Mouse (Mus musculus) intestine, embryonic 14.5 days (tissue): ENCODE data around the gene Mindy2. TPM values are rescaled to one million over a fixed set of nuclear protein-coding genes. Genes with fewer than 3 reads are reported as not detected.
"Not testable (repeated sequence)": the region's sequence is repeated elsewhere in the genome, so short reads cannot be mapped to it uniquely, and the experiment has no call there.

ENCODE experiments used
- ATAC-seq: fragments of 200-750 bp; cut with Nextera tagmentation; replicated peaks from 2 replicates; pipeline ENCODE4 v1.8.0; 2017; ENCODE audit warnings: low read depth, moderate number of reproducible peaks, moderate TSS enrichment, moderate library complexity; ENCODE audit not compliant: low FRiP score, low TSS enrichment
- DNase-seq: peaks from one replicate; pipeline ENCODE4 v3.0.0-alpha.2; 2018; ENCODE audit warnings: low spot score
- H3K27ac ChIP-seq: fragments of 300-500 bp; sonication (generic); 2 replicates; pipeline ENCODE4 v1.5.1; 2014; ENCODE audit warnings: low read depth, mild to moderate bottlenecking, control low read depth
- H3K27me3 ChIP-seq: fragments of 300-500 bp; sonication (generic); replicated peaks from 2 replicates; pipeline ENCODE4 v1.6.1; 2014; ENCODE audit warnings: low read length, control low read depth; ENCODE audit not compliant: control insufficient read depth, insufficient read depth
- H3K36me3 ChIP-seq: fragments of 300-500 bp; sonication (generic); 2 replicates; pipeline ENCODE4 v1.6.1; 2014; ENCODE audit warnings: low read length, control low read depth; ENCODE audit not compliant: control insufficient read depth, insufficient read depth
- H3K4me1 ChIP-seq: fragments of 300-500 bp; sonication (generic); replicated peaks from 2 replicates; pipeline ENCODE4 v1.6.1; 2014; ENCODE audit warnings: low read length, control low read depth, mixed read lengths; ENCODE audit not compliant: control insufficient read depth, insufficient read depth
- H3K4me2 ChIP-seq: fragments of 300-500 bp; sonication (generic); 2 replicates; pipeline ENCODE4 v1.6.1; 2014; ENCODE audit warnings: low read length
- H3K4me3 ChIP-seq: fragments of 300-500 bp; sonication (generic); 2 replicates; pipeline ENCODE4 v1.5.1; 2014; ENCODE audit warnings: low read depth, low read length, control low read depth, mixed read lengths
- H3K9ac ChIP-seq: fragments of 300-500 bp; sonication (generic); 2 replicates; pipeline ENCODE4 v1.6.1; 2014; ENCODE audit warnings: mild to moderate bottlenecking, low read length
- H3K9me3 ChIP-seq: fragments of 300-500 bp; sonication (generic); 2 replicates; pipeline ENCODE4 v1.6.1; 2016; ENCODE audit warnings: low read length, control low read depth; ENCODE audit not compliant: control insufficient read depth
- WGBS: fragments of 180-500 bp; shearing (Covaris S2); extraction: QIAGEN DNeasy Blood & Tissue Kit; methylation state at CpG from one replicate; pipeline ENCODE4 v1.1.7; 2014; 5-methylcytosine and 5-hydroxymethylcytosine counted together
- polyA plus RNA-seq: library from polyadenylated mRNA; unstranded; fragments of >200 nt; fragmentation: Nextera tagmentation; extraction: Ambion mirVana; gene quantifications from 2 replicates; pipeline ENCODE4 v1.2.1, GENCODE M21; 2014

Mindy2 gene
- polyA plus RNA-seq, 1 experiment from 2014 or later: 11.0 TPM

DNA sequence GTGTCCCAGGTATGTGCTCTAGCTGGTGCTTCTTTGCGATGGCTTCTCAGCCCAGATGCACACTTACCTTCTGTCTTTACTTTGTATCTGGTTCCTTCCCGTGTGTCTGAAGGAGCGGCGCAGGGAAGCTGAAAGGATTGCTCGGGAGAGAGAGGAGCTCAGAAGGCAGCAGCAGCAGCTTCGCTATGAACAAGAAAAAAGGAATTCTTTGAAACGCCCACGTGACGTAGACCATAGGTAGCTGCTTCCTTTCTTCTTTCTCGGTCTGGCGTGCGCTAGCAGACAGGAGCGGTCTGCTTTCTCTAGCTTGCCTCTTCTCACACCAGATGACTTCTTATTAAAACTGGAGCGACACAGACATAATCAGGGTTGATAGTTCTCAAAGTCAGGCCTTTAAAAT lies 72.3 kb downstream of the Mindy2 start:
- ATAC-seq (no peak), DNase-seq (peak; percentile 44)
- Histone ChIP-seq H3K9me3 (no peaks in the 10 kb centered on the region), H3K4me3 (no peak overlapping the region), H3K36me3 (peaks cover 93% of the 10 kb centered on the region), H3K4me1 (no peaks in the 10 kb centered on the region), H3K27me3 (no peaks in the 10 kb centered on the region), H3K9ac (no peak overlapping the region), H3K27ac (no peak overlapping the region), H3K4me2 (no peak overlapping the region)
- 74% methylated on average over 14 of the region's 14 CpGs for WGBS

DNA sequence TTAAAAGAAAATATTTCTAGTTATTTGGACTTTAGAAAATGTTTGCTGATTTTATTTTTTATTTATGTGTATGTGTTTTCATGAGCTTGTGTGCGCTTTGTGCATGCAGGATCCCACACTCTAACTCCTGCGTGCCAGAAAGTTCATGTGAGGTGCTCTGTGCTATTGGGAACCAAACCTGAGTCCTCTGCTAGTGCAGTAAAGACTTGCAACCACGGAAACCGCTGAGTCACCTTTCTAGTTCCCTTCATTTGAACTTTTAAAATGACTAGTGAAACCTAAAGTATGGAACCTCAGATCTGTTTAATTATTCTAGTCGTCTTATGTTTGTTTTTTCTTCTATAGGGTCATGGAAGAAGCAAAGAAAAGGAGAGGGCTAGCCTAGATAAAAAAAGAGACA lies 76.0 kb downstream of the Mindy2 start:
- no peak overlapping the region for H3K4me2 ChIP-seq
- H3K9ac ChIP-seq: no peak overlapping the region
- no peak for DNase-seq
- 86% methylated on average over 5 of the region's 5 CpGs for WGBS
- no peaks in the 10 kb centered on the region for H3K4me1 ChIP-seq
- ATAC-seq: no peak
- no peak overlapping the region for H3K4me3 ChIP-seq
- no peak overlapping the region for H3K27ac ChIP-seq
- no peaks in the 10 kb centered on the region for H3K27me3 ChIP-seq
- H3K36me3 ChIP-seq: peaks cover 82% of the 10 kb centered on the region
- no peaks in the 10 kb centered on the region for H3K9me3 ChIP-seq

DNA sequence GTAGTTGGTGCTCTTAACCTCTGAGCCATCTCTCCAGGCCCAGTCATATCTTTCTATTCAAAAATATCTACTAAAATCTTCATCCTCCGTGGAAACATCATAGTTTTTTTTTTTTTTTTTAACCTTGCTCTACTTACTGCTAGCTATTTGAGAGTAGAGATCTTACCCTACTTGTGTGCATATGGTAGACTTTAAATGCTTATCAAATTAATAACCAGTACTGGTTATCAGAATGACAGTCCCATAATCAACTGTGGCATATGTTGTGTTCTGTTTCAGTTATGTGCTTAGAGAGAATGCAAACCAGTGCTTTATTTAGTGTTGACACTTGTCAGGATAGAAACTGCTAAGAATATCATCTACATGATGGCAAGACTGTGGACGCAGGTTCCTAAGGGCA lies 78.9 kb downstream of the Mindy2 start:
- H3K4me2 ChIP-seq: no peak overlapping the region
- DNase-seq: no peak
- peaks cover 81% of the 10 kb centered on the region for H3K36me3 ChIP-seq
- no peak overlapping the region for H3K4me3 ChIP-seq
- H3K9ac ChIP-seq: no peak overlapping the region
- no peaks in the 10 kb centered on the region for H3K27me3 ChIP-seq
- H3K4me1 ChIP-seq: no peaks in the 10 kb centered on the region
- no peaks in the 10 kb centered on the region for H3K9me3 ChIP-seq
- no peak for ATAC-seq
- WGBS: 93% methylated on average over 2 of the region's 2 CpGs
- H3K27ac ChIP-seq: no peak overlapping the region

DNA sequence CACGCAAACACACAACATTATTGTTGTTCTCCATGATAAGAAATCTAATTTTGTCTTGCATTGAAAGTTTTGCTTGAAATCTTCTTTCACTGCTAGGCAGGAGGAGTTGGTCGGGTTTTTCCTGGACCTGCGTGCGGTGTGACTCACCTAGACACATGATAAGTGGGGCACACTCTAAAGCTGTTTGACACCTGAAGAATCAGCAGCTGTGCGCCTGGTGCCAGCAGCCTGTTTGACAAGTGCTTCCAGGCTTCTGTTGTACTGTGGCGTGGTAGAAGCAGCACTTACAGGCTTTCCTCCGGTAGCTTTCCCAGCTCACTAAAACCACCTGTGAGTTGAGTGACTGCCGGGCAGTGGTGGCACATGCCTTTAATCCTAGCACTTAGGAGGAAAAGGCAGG lies 86.6 kb downstream of the Mindy2 start:
- no peak for DNase-seq
- H3K27me3 ChIP-seq: no peaks in the 10 kb centered on the region
- H3K36me3 ChIP-seq: peaks cover 46% of the 10 kb centered on the region
- H3K4me2 ChIP-seq: no peak overlapping the region
- no peaks in the 10 kb centered on the region for H3K4me1 ChIP-seq
- no peak overlapping the region for H3K9ac ChIP-seq
- no peak for ATAC-seq
- WGBS: 93% methylated on average over 8 of the region's 8 CpGs
- no peak overlapping the region for H3K27ac ChIP-seq
- no peak overlapping the region for H3K4me3 ChIP-seq
- H3K9me3 ChIP-seq: no peaks in the 10 kb centered on the region

DNA sequence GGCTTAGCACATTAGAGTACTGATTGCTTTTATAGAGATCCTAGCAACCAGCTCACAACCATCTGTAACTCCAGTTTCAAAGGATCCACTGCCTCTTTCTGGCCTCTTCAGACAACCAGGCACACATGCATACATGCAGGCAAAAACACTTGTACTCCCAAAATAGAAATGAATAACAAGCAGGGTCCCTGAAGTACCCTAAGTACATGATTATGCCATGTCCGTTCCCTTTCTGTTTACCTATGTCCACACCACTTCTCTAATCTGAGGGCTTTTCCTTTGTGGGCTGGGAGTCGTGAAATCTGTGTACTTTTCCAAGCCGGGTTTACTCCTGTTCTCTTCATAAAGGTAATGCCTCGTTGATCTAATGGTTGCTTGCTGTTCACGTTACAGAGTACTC lies 89.3 kb downstream of the Mindy2 start:
- Histone ChIP-seq H3K9me3 (no peaks in the 10 kb centered on the region), H3K36me3 (peaks cover 32% of the 10 kb centered on the region), H3K9ac (no peak overlapping the region), H3K4me1 (no peaks in the 10 kb centered on the region), H3K4me2 (no peak overlapping the region), H3K4me3 (no peak overlapping the region), H3K27ac (no peak overlapping the region), H3K27me3 (no peaks in the 10 kb centered on the region)
- ATAC-seq (no peak), DNase-seq (no peak)
- whole genome bisulfite sequencing: 86% methylated on average over 5 of the region's 5 CpGs

DNA sequence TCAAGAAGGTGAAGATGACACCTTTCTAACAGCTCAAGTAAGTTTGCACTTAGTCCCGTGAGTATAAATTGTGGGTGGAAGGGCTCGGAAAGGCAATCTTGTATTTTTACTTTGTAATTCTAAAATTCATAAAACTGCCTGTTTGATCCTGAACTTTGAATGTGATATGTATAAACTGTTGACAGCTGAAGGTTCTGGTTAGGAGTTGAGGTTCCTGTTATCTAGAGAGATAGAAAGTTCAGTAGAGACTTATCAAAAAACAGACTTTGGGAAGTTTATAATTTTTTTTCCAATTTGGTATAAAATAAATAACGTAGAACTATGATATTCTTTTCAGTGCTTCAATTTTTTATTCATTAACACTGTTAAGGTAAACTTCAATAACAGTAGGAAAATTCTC lies 94.1 kb downstream of the Mindy2 start:
- no peaks in the 10 kb centered on the region for H3K27me3 ChIP-seq
- 89% methylated on average over 3 of the region's 3 CpGs for WGBS
- ATAC-seq: no peak
- no peak overlapping the region for H3K27ac ChIP-seq
- H3K9me3 ChIP-seq: no peaks in the 10 kb centered on the region
- H3K9ac ChIP-seq: no peak overlapping the region
- H3K4me1 ChIP-seq: no peaks in the 10 kb centered on the region
- no peak overlapping the region for H3K4me2 ChIP-seq
- H3K36me3 ChIP-seq: peaks cover 36% of the 10 kb centered on the region
- no peak overlapping the region for H3K4me3 ChIP-seq
- no peak for DNase-seq

DNA sequence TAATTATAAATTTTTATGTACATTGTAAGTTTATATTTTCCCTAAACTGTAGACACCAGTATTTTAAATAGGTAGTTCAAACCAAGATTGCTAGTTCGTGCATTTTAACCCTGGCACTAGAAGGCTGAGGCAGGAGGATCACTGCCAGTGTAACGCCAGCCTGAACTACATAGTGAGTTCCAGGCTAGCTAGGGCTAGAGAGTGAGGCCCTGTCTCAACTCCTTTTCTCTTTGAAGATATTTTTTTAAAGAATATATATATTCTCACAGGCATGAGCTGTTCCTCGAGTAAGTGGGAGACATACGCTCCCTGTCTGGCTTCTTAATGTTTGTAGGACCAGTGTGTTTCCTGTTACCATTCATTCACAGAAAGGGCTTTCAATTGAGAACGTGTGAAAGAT lies 100.2 kb downstream of the Mindy2 start:
- Histone ChIP-seq H3K27me3 (no peaks in the 10 kb centered on the region), H3K9me3 (peaks cover 13% of the 10 kb centered on the region), H3K4me3 (no peak overlapping the region), H3K36me3 (peaks cover 31% of the 10 kb centered on the region), H3K27ac (no peak overlapping the region), H3K9ac (no peak overlapping the region), H3K4me2 (no peak overlapping the region), H3K4me1 (no peaks in the 10 kb centered on the region)
- DNase-seq: no peak
- 91% methylated on average over 5 of the region's 5 CpGs for WGBS
- ATAC-seq: no peak

DNA sequence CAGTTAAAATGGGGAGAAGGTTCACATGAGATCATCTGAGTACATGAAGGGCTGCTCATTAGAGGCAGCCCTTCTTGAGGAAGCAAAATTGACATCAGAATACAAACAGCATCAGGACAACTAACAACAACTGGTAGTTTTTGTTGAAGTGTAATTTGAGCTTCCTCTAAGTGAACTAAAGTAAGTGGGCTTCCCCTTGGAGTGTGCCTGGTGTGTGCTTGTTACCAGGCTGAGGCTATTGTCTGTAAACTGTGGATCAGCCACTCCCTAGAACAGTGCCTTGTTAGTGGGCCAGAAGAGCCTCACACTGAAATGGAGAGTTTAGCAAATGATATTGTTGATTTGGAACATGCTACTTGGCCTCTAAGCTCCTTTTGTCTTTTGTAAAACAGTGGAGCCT lies 101.5 kb downstream of the Mindy2 start:
- H3K4me3 ChIP-seq: no peak overlapping the region
- H3K27me3 ChIP-seq: no peaks in the 10 kb centered on the region
- peaks cover 36% of the 10 kb centered on the region for H3K36me3 ChIP-seq
- no peak overlapping the region for H3K27ac ChIP-seq
- H3K9ac ChIP-seq: no peak overlapping the region
- DNase-seq (no peak), ATAC-seq (no peak)
- peaks cover 13% of the 10 kb centered on the region for H3K9me3 ChIP-seq
- H3K4me1 ChIP-seq: no peaks in the 10 kb centered on the region
- no peak overlapping the region for H3K4me2 ChIP-seq

DNA sequence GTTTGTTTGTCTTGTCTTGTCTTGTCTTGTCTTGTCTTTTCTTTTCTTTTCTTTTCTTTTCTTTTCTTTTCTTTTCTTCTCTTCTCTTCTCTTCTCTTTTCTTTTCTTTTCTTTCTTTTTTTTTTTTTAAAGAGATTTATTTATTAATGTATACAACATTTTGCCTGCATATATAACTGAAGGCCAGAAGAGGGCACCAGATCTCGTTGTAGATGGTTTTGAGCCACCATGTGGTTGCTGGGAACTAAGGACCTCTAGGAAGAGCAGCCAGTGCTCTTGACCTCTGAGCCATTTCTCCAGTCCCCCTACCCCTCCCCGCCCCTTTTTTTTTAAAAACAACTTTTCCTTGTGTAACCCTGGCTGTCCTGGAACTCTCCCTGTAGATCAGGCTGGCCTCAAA lies 104.7 kb downstream of the Mindy2 start:
- H3K27me3 ChIP-seq, DNase-seq, H3K4me2 ChIP-seq, H3K27ac ChIP-seq, H3K4me3 ChIP-seq, H3K9ac ChIP-seq, H3K4me1 ChIP-seq, ATAC-seq: not testable (repeated sequence)
- 93% methylated on average over 2 of the region's 2 CpGs for WGBS
- peaks cover 13% of the 10 kb centered on the region for H3K9me3 ChIP-seq
- peaks cover 29% of the 10 kb centered on the region for H3K36me3 ChIP-seq
